Mouse (Mus musculus): ENCODE data around the gene Vps4a. TPM values are rescaled to one million over a fixed set of nuclear protein-coding genes. Genes with fewer than 3 reads are reported as not detected.

The Vps4a gene
- polyA plus RNA-seq, 1 experiment = 28.1 TPM

DNA sequence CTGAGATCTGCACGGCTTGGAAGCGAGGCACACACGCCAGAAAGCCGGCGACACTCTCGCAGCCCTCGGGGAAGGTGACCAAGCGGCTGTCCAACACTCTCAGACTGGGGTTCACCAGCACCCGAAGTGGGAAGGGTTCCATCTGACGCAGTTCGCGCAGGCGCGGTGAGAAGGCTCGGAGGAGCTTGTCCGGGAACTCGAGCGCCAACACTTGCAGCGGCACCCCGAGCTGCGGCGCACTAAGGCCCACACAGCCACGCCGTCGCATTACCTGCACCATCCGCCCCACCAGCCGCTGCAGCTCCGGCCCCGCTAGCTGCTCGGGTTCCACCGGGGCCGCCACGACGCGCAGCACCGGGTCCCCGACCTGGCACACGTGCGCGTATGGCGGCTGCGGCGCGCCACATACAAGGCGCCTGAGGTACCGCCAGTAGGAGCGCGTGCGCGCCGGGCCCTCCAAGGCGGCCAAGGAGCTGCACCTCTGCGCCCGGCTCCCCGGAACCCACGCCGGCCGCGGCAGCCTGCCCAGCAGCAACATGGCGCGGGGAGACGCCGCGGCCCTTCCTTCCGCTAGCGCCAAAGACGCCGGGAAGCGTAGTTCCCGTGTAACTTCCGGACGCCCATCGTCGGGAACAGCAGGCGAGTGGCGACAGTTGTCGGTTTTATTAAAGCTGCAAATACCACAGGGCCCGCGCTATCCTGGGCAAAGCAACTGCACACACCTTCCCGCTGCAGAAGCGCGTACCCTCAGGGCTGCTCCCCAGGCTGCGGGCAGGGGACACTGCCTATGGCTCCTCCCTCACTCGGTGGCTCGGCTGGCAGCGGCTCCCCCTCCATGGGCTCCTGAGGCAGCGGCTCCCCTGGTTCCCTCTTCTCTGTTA lies 17.3 kb downstream of the Vps4a start, which contains the start of gene Pdf:
Gene Pdf, minus strand, starts transcription at position 554 of the 881 bp plus-strand sequence.
- no peak for DNase-seq (ENCODE audit: low read depth)

DNA sequence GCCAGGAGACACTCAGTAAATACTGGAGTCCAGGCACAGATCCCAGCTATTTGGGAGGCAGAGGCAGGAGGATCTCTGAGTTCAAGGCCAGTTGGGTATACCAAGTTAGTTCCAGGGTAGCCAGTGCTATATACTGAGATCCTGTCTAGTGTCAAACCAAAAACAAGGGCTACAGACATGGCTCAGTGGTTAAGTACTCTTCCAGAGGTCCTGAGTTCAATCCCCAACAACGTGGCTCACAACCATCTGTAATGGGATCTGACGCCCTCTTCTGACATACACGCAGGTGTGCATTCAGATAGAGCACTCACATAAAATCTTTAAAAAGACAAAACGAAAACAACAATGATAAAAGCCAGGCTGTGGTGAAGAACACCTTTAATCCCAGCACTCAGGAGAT lies 18.5 kb downstream of the Vps4a start:
- no peak for DNase-seq (ENCODE audit: low read depth)

DNA sequence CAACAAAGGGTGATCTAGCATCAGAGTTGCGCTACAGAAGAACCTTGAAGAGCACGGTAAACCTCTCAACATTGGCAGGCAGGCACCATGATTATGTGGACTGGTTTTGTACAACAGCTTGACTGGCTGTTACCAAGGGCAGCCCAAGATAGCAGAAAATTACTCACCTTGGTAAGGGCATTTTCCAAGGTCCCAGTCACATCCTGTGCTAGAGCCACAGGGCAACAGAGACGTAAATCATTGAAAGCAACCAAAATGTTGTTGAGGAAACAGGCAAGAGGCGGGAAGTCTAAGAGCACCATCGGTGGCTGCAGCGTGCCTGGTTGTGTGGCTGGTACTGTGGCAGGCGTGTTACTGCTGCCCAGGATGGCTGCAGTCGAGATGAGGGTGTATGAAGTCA lies 21.0 kb downstream of the Vps4a start:
- no peak for DNase-seq (ENCODE audit: low read depth)

- peak; percentile 81 for DNase-seq (ENCODE audit: low read depth)
Observed at GRCm38 (mm10) chr8:107056076-107056972, 25.3 kb downstream of the Vps4a start, which contains the start of the genes Cog8 and Nip7. TSS of gene Cog8 (minus strand) at chr8:107056689. TSS of gene Nip7 (plus strand) at chr8:107056877.

DNA sequence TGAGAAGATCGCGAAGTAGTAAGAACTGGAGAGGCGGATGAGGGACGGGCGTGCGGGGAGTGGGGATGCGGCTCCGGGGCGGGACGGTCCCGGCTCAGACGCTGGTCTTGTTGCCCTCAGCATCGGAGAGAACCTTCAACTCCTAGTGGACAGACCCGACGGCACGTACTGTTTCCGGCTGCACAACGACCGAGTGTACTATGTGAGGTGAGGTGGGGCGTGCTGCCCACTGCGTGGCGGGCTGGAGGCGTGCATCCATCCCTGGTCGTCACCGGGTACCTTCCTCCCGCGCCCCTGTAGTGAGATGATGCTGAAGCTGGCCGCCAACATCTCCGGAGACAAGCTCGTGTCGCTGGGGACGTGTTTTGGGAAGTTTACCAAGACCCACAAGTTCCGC lies 25.9 kb downstream of the Vps4a start:
- DNase-seq (ENCODE audit: low read depth) = no peak

- DNase-seq (ENCODE audit: low read depth) = no peak
Observed at GRCm38 (mm10) chr8:107062613-107063012, 31.6 kb downstream of the Vps4a start.

DNA sequence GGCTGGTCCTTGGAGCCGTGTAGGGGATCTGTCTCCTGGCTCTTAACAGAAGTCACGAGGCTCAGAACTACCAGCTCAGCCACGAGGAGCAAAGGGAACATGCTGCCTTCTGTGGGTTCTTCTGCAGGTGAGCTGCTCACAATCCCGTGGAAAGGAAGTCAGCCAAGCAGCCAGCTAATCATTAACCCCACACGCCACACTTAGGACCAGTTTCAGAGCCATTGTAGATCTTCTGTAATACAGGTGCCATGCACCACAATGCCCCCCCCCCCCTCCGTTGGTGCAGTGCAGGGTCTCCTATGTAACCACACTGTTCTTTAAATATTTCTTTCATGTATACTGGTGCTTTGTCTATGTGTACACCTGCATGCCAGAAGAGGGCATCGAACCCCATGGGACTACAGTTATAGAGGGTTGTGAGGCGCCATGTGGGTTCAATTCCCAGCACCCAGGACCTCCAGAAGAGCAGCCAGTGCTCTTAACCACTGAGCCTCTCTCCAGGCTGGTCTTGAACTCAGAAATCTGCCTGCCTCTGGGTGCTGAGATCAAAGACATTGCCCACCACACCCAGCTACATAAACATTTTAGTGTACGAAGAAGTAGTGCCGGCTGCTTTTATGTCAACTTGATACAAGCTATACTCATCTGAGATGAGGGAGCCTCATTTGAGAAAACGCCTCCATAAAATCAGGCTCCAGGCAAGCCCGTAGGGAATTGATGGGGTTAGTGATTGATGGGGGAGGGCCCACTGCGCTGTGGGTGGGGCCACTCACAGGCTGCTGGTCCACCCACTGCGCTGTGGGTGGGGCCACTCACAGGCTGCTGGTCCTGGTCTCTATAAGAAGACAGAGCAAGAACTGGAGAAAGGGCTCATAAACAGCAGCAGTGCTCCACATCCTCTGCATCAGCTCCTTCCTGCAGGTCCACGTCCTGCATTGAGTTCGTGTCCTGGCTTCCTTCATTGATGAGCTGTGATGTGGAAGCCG lies 34.8 kb downstream of the Vps4a start, which contains the start of gene Tmed6:
Gene Tmed6, minus strand, starts transcription at position 134 of the 986 bp plus-strand sequence.
- no peak for DNase-seq (ENCODE audit: low read depth)

- DNase-seq (ENCODE audit: low read depth) = no peak
Observed at GRCm38 (mm10) chr8:107073706-107074105, 42.7 kb downstream of the Vps4a start.

DNA sequence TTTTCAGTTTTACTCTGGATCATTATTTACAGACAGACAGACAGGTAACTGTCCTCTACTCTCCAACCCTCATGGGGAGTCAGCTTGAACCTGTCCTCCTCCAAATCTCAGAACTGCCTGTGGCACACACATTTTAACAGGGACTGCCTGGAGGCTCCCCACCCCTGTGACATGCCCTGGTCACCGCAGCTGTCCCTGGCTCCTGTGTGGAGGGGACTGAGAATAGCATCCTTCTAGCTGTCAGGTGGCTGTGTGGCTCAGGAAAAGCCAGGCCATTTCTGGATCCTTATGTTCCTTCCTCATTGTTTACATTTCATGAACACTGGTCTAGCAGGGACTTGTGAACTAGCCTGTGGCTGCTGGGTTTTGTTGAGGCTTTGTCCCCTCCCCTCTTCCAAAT lies 43.1 kb downstream of the Vps4a start:
- DNase-seq (ENCODE audit: low read depth) = no peak

GRCm38 (mm10) chr8:107076239-107076888 lies 45.3 kb downstream of the Vps4a start:
- no peak for DNase-seq (ENCODE audit: low read depth)

DNA sequence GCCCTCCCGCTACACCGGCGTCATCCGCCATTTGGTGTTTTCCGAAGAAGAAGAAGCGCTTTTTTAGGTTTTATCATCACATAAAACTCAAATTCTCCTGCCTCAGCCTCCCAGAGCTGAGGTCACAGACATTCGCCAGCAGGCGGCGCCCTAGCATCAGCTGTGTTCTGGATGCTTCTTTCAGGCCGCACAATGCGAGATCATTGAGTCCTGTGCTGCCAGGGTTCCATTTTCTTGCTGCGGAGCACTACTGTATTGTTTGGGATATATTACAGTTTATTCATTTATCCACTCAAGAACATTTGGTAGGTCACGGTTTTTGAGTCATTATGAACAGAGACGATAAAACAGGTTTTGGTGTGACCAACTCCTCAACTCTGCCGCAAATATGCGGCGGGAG lies 54.3 kb downstream of the Vps4a start:
- DNase-seq (ENCODE audit: low read depth) = no peak

GRCm38 (mm10) chr8:107086018-107086417 lies 55.0 kb downstream of the Vps4a start:
- DNase-seq (ENCODE audit: low read depth) = no peak

DNA sequence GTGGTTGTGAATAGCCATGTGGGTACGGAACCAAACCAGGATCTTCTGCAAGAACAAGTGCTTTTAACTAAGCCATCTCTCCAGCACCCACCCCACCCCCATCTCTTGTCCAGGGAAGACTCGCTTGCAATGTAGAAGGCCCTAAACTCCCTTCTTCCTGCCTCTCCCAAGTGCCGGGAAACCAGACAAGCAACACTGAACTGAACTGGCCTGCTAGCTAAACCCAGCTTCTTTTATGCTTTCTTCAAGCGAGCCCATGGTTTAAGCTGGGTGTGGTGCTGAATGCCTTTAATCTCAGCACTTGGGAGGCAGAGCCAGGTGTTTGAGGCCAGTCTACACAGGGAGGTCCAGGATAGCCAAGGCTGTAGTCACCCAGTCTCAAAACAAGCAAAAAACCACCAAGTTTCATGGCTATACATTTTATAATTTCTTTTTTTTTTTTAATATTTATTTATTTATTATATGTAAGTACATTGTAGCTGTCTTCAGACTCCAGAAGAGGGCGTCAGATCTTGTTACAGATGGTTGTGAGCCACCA lies 57.6 kb downstream of the Vps4a start:
- no peak for DNase-seq (ENCODE audit: low read depth)

GRCm38 (mm10) chr8:107090531-107090930 lies 59.5 kb downstream of the Vps4a start:
- DNase-seq (ENCODE audit: low read depth) = no peak

Other genes with a start within 250 kb of the Vps4a start
- gene Has3, start 161.0 kb upstream of the Vps4a start, polyA plus RNA-seq (2012; rRNA removed) = 1.5 and 2.3 TPM in 2 replicates
- 21.3 and 23.9 TPM in 2 replicates for gene Utp4, start 137.6 kb upstream of the Vps4a start, polyA plus RNA-seq (2012; rRNA removed)
- 8.4 and 8.9 TPM in 2 replicates for gene Sntb2, start 95.5 kb upstream of the Vps4a start, polyA plus RNA-seq (2012; rRNA removed)
- gene Pdf, start 17.4 kb downstream of the Vps4a start, polyA plus RNA-seq (2012; rRNA removed) = 22.6 and 25.4 TPM in 2 replicates
- 41.3 and 52.7 TPM in 2 replicates for gene Cog8, start 25.5 kb downstream of the Vps4a start, polyA plus RNA-seq (2012; rRNA removed)
- gene Nip7, start 25.7 kb downstream of the Vps4a start, polyA plus RNA-seq (2012; rRNA removed) = 18.1 and 23.7 TPM in 2 replicates
- gene Tmed6, start 34.4 kb downstream of the Vps4a start, polyA plus RNA-seq (2012; rRNA removed) = 102 and 122 TPM in 2 replicates
- gene Terf2, start 65.3 kb downstream of the Vps4a start, polyA plus RNA-seq (2012; rRNA removed) = 10.7 and 11.7 TPM in 2 replicates
- gene Cyb5b, start 119.4 kb downstream of the Vps4a start, polyA plus RNA-seq (2012; rRNA removed) = 216 and 287 TPM in 2 replicates